Comparison of ENCODE assay signal across 12 mouse cellular contexts in genomic region chr4:123000617-123001342, GRCm38 (mm10). TPM values are rescaled to one million over a fixed set of nuclear protein-coding genes. Genes with fewer than 3 reads are reported as not detected.
DNase-seq lines count a peak whose midpoint lies in the region; ATAC-seq lines count a peak whose summit lies in the region.
"Had no signal": no experiment of that assay in that cellular context is flagged by ENCODE, and none has a peak within 500 bp of the region (broad histone marks: within the 10 kb centered on the region; RNA-seq: fewer than 3 reads in every experiment).

No protein-coding gene starts in this region.

- H3K4me2 ChIP-seq in midbrain, embryonic 12.5 days (replicated peaks): peak overlapping the region; percentile 86
- H3K4me2 ChIP-seq: heart, embryonic 13.5 days; liver, embryonic 13.5 days had no signal

- H3K4me1 ChIP-seq in hindbrain, embryonic 10.5 days (replicated peaks): peaks cover 87% of the 10 kb centered on the region
- H3K4me1 ChIP-seq in midbrain, embryonic 12.5 days: peaks cover 61% of the 10 kb centered on the region

- H3K27me3 ChIP-seq in hindbrain, embryonic 10.5 days (ENCODE audit: insufficient read depth, poor library complexity, severe bottlenecking): peaks cover 2% of the 10 kb centered on the region; the same call in 1 of the 2 replicates
- no peaks in the 10 kb centered on the region for H3K27me3 ChIP-seq in midbrain, embryonic 12.5 days

- peak overlapping the region; percentile 59 for H3K9ac ChIP-seq in midbrain, embryonic 12.5 days (replicated peaks)
- H3K9ac ChIP-seq: heart, embryonic 13.5 days; liver, embryonic 13.5 days had no signal

- no peaks in the 10 kb centered on the region for H3K9me3 ChIP-seq in hindbrain, embryonic 10.5 days
- no peaks in the 10 kb centered on the region for H3K9me3 ChIP-seq in midbrain, embryonic 12.5 days
- H3K9me3 ChIP-seq: heart, embryonic 13.5 days; liver, embryonic 13.5 days had no signal

- ATAC-seq in midbrain, embryonic 12.5 days (ENCODE audit: low FRiP score, low read depth): no peak

- peak overlapping the region; percentile 97 for H3K4me3 ChIP-seq in hindbrain, embryonic 10.5 days
- H3K4me3 ChIP-seq in midbrain, embryonic 12.5 days: 0 out of 2 replicates have a peak overlapping the region, but pooled peaks have one; percentile 83
- H3K4me3 ChIP-seq: heart, embryonic 13.5 days; liver, embryonic 13.5 days had no signal

- peak overlapping the region; percentile 99 for H3K27ac ChIP-seq in hindbrain, embryonic 10.5 days
- peak overlapping the region; percentile 96 for H3K27ac ChIP-seq in midbrain, embryonic 12.5 days (replicated peaks)
- H3K27ac ChIP-seq: heart, embryonic 13.5 days; liver, embryonic 13.5 days had no signal

- DNase-seq in right cerebral cortex, postnatal 10 days (ENCODE audit: low spot score in 2 of 2): peak; percentile 51 to 63
- no peak for DNase-seq in right cerebral cortex, postnatal 25 days
- no peak for DNase-seq in hindbrain, embryonic 10.5 days (ENCODE audit: low spot score)
- DNase-seq in MN1 (ENCODE audit: low spot score): no peak
- DNase-seq in adrenal gland, postnatal 14 days: no peak
- no peak for DNase-seq in thymus, postnatal 4 days
- no peak for DNase-seq in layer of hippocampus, postnatal 10 days (ENCODE audit: low spot score in 2 of 2)
- DNase-seq: embryo, embryonic 11 days; kidney, adult 18-20 months; liver, embryonic 13.5 days had no signal

- H3K36me3 ChIP-seq in hindbrain, embryonic 10.5 days: peaks cover 42% of the 10 kb centered on the region
- peaks cover 37% of the 10 kb centered on the region for H3K36me3 ChIP-seq in midbrain, embryonic 12.5 days
- H3K36me3 ChIP-seq: heart, embryonic 13.5 days; liver, embryonic 13.5 days had no signal

- WGBS in hindbrain, embryonic 10.5 days: 33% methylated on average over 17 of the region's 17 CpGs
- 25% methylated on average over 17 of the region's 17 CpGs for WGBS in midbrain, embryonic 12.5 days

RNA-seq across cellular contexts. Expression of gene Mycl, which starts 5.3 kb away (rescaled TPM):
- polyA plus RNA-seq in hindbrain, embryonic 10.5 days (2016; fragmentation: Nextera tagmentation; extraction: Ambion mirVana): 74.1 and 82.3 TPM in 2 replicates
- polyA plus RNA-seq in midbrain, embryonic 12.5 days (2016; fragmentation: Nextera tagmentation; extraction: Ambion mirVana): 130 and 140 TPM in 2 replicates
- 2.3 and 3.5 TPM in 2 replicates for total RNA-seq in adrenal gland, postnatal 14 days (2021)
- 10 to 100 TPM; 53.5 to 59.1 TPM for total RNA-seq in layer of hippocampus, postnatal 10 days (2021)

RNA-seq across cellular contexts. Expression of gene Trit1, which starts 15.6 kb away (rescaled TPM):
- 22.7 and 25.0 TPM in 2 replicates for polyA plus RNA-seq in hindbrain, embryonic 10.5 days (2016; fragmentation: Nextera tagmentation; extraction: Ambion mirVana)
- polyA plus RNA-seq in midbrain, embryonic 12.5 days (2016; fragmentation: Nextera tagmentation; extraction: Ambion mirVana): 29.3 and 30.0 TPM in 2 replicates
- 19.0 and 25.7 TPM in 2 replicates for total RNA-seq in adrenal gland, postnatal 14 days (2021)
- 10 to 100 TPM; 24.5 to 29.2 TPM for total RNA-seq in layer of hippocampus, postnatal 10 days (2021)

RNA-seq across cellular contexts. Expression of gene Mfsd2a, which starts 39.8 kb away (rescaled TPM):
- 26.8 and 28.9 TPM in 2 replicates for polyA plus RNA-seq in hindbrain, embryonic 10.5 days (2016; fragmentation: Nextera tagmentation; extraction: Ambion mirVana)
- 25.7 TPM in 2 replicates for polyA plus RNA-seq in midbrain, embryonic 12.5 days (2016; fragmentation: Nextera tagmentation; extraction: Ambion mirVana)
- total RNA-seq in adrenal gland, postnatal 14 days (2021): 2.7 and 5.7 TPM in 2 replicates
- total RNA-seq in layer of hippocampus, postnatal 10 days (2021): 10 to 100 TPM; 64.0 to 68.9 TPM

Comparison
In these comparisons a context has a peak if more than half of its experiments do, and no peak if none do; other contexts are left out.
1. DNase-seq: peak in right cerebral cortex, postnatal 10 days (2 of 2); none in right cerebral cortex, postnatal 25 days (single experiment), hindbrain, embryonic 10.5 days (single experiment), MN1 (single experiment), adrenal gland, postnatal 14 days (single experiment), thymus, postnatal 4 days (single experiment) and layer of hippocampus, postnatal 10 days (0 of 2).
2. RNA of gene Mycl, which starts 5.3 kb away (total RNA-seq): 53.5 to 59.1 TPM in layer of hippocampus, postnatal 10 days; 2.3 to 3.5 TPM in adrenal gland, postnatal 14 days; every median in the first group is over 10 times any median in the second.